Mouse (Mus musculus): ENCODE data around the gene Ros1. TPM values are rescaled to one million over a fixed set of nuclear protein-coding genes. Genes with fewer than 3 reads are reported as not detected.

Gene Ros1
- polyA plus RNA-seq, 2 experiments from 2014 or later: not detected

DNA sequence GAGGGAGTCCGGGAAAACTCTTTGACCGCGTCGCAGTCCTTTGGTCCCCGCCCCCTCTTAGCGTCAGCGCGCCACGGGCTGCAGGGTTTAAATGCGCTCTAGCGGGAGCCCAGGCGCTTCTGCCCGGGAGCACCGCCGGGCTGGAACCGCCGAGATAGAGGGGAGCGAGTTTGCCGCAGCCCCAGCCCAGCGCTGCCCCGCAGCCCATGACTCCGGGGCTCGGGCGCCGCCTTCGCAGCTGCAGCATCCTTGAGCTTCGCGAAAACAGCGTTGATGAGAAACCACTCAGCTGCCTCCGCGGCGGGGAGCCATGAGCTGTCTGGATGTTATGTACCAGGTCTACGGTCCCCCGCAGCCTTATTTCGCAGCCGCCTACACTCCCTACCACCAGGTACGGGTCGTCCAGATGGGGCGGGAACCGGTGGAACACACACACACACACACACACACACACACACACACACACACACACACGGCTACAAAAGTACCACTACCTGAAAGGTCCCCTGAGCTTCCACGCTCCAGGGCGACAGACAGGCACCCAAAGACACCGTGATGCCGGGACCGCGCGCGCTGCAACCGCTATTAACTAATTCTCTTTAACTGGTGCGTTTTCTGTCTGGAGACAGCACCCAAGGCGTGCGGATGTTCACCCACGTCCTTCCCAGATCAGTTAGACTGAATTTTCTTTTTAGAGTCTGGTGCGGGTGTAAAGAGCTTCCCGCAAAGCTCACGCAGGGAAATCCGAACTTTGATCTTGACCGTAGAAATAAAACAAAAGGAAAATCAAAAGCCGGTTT lies 172.4 kb downstream of the Ros1 start, which contains the start of gene Vgll2:
Gene Vgll2, plus strand, starts transcription at position 90 of the 800 bp plus-strand sequence.
- ATAC-seq: no peak

DNA sequence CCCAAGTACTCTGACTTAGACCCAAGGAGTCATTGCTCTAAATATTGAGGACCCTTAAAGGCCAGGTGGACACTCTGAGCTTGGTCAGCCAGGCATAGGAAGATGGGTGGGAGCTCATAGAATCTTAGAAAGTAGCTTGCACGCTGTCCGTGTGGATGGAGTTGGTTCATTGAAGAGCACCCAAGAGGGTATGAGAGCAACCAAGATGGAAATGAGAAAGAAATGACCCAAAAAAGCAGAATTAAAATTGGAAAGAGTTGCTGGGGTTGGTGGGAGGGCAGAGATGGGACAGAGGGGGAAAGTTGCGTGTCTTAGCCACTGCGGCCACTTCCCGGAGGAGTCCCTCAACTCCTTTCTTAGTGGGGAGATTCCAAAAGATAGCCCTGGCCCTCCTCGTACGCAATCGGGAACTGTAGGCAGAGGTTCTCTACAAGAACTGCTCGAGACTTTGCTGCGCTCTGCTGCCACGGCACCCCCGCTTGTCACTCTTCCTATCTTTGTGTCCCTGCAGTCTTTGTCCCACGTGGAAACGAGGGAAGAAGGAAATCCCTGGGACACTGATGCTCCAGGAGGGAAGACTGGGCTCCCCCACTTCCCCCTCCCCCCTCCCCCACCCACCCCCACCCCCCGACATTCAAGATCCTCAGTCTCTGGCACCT lies 173.2 kb downstream of the Ros1 start:
- no peak for ATAC-seq

DNA sequence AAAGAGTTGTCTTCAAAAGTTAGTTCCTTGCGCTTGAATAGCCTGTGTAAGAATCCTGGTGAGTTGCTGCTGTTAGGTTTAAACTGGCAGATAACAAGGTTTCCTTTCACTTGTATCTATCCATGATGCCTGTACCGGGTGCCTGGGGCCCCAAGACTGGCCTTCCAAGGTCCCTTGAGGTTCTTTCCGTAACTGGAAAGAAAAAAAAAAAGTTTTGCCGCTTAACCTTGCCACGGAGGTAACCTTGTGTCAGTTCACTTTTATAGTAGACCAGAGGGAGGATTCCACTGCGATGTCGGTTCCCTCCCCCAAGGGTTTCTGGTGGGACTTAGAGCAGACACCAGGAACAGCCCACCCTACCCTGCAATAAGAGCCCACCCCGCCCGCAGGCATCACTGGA lies 173.8 kb downstream of the Ros1 start:
- no peak for ATAC-seq

DNA sequence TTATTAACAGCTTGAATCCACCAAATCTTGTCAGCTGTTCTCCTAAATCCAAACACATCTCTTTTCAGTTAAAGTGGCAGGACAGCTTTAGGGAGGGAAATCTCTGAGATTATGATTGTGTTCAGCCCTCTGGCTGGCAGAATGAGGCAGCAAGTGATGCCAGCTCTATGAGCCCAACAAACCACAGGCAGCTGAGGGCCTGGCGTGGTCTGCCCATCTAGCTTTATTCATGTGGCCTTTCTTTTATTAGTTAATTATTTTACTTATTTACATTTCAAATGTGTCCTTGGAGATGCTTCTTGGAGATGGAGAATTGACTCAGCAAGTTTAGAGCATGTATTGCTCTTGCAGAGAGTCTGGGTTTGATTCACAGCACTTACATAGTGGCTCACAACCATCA lies 176.6 kb downstream of the Ros1 start:
- no peak for ATAC-seq

Other genes starting within 250 kb of the Ros1 start
- gene Vgll2, start 172.7 kb downstream of the Ros1 start, polyA plus RNA-seq (2017; shearing (Covaris generic)): not detected
- under 1 TPM in 1 of 2 experiments, not detected in 1; 0.07 TPM for gene Dcbld1, start 38.4 kb upstream of the Ros1 start, polyA plus RNA-seq (2017; shearing (Covaris generic))
- gene Gm26741, start 163.5 kb upstream of the Ros1 start, polyA plus RNA-seq (2017; shearing (Covaris generic)): not detected
- 1 to 10 TPM; 6.2 to 6.3 TPM for gene Gopc, start 186.9 kb upstream of the Ros1 start, polyA plus RNA-seq (2017; shearing (Covaris generic))
- not detected for gene Nepn, start 193.7 kb upstream of the Ros1 start, polyA plus RNA-seq (2017; shearing (Covaris generic))
- 1 to 10 TPM; 7.5 to 8.7 TPM for gene Nus1, start 222.3 kb upstream of the Ros1 start, polyA plus RNA-seq (2017; shearing (Covaris generic))